Mouse (Mus musculus) kidney, embryonic 16.5 days (tissue): Measurements from ENCODE around the gene Mkrn2os. TPM values are rescaled to one million over a fixed set of nuclear protein-coding genes. Genes with fewer than 3 reads are reported as not detected.

ENCODE experiments used
- ATAC-seq: fragments of 200-750 bp; cut with Nextera tagmentation; 2 replicates; pipeline ENCODE4 v1.8.0; 2017; ENCODE audit warnings: moderate TSS enrichment; ENCODE audit not compliant: low FRiP score, low TSS enrichment
- H3K27ac ChIP-seq: fragments of 300-500 bp; sonication (generic); 2 replicates; pipeline ENCODE4 v1.5.1; 2014; ENCODE audit warnings: low read length
- H3K27me3 ChIP-seq: fragments of 300-500 bp; sonication (generic); 2 replicates; pipeline ENCODE4 v1.6.1; 2014; ENCODE audit warnings: low read length, control low read depth, mixed read lengths; ENCODE audit not compliant: insufficient read depth
- H3K36me3 ChIP-seq: fragments of 300-500 bp; sonication (generic); 2 replicates; pipeline ENCODE4 v1.6.1; 2014; ENCODE audit warnings: low read length, control low read depth, mixed read lengths; ENCODE audit not compliant: insufficient read depth
- H3K4me1 ChIP-seq: fragments of 300-500 bp; sonication (generic); 2 replicates; pipeline ENCODE4 v1.6.1; 2014; ENCODE audit warnings: low read length, control low read depth, mixed read lengths; ENCODE audit not compliant: insufficient read depth
- H3K4me2 ChIP-seq: fragments of 300-500 bp; sonication (generic); replicated peaks from 2 replicates; pipeline ENCODE4 v1.6.1; 2014; ENCODE audit warnings: low read depth, low read length
- H3K4me3 ChIP-seq: fragments of 300-500 bp; sonication (generic); 2 replicates; pipeline ENCODE4 v1.5.1; 2014; ENCODE audit warnings: mild to moderate bottlenecking, low read length
- H3K9ac ChIP-seq: fragments of 300-500 bp; sonication (generic); replicated peaks from 2 replicates; pipeline ENCODE4 v1.6.1; 2014; ENCODE audit warnings: low read length
- H3K9me3 ChIP-seq: fragments of 300-500 bp; sonication (generic); 2 replicates; pipeline ENCODE4 v1.6.1; 2016; ENCODE audit warnings: low read length, control low read depth
- WGBS: fragments of 180-500 bp; shearing (Covaris S2); extraction: QIAGEN DNeasy Blood & Tissue Kit; methylation state at CpG from one replicate; pipeline ENCODE4 v1.1.7; 2014; 5-methylcytosine and 5-hydroxymethylcytosine counted together
- polyA plus RNA-seq: library from polyadenylated mRNA; unstranded; fragments of >200 nt; fragmentation: Nextera tagmentation; extraction: Ambion mirVana; gene quantifications from 2 replicates; pipeline ENCODE4 v1.2.1, GENCODE M21; 2015

Mkrn2os gene
- polyA plus RNA-seq, 1 experiment from 2014 or later, result 4.8 TPM

- Histone ChIP-seq H3K27ac (no peak overlapping the region), H3K9ac (no peak overlapping the region), H3K4me2 (no peak overlapping the region), H3K4me1 (0 out of 2 replicates have a peak, but pooled peaks cover 2% of the 10 kb centered on the region), H3K36me3 (no peaks in the 10 kb centered on the region), H3K27me3 (no peaks in the 10 kb centered on the region), H3K9me3 (no peaks in the 10 kb centered on the region), H3K4me3 (no peak overlapping the region)
- 60% methylated on average over 7 of the region's 7 CpGs for WGBS
- no peak for ATAC-seq
Observed at GRCm38 (mm10) chr6:115534617-115535016, 57.8 kb downstream of the Mkrn2os start.

Other genes with a start within 250 kb of the Mkrn2os start
- gene Pparg, start 231.6 kb downstream of the Mkrn2os start, polyA plus RNA-seq, result 6.3 and 6.4 TPM in 2 replicates
- gene Tsen2, start 47.9 kb downstream of the Mkrn2os start, polyA plus RNA-seq, result 35.0 and 35.2 TPM in 2 replicates
- 33.8 and 35.0 TPM in 2 replicates for gene Mkrn2, start 9.3 kb upstream of the Mkrn2os start, polyA plus RNA-seq
- 91.0 and 95.7 TPM in 2 replicates for gene Raf1, start 84.1 kb upstream of the Mkrn2os start, polyA plus RNA-seq
- 0.86 and 2.1 TPM in 2 replicates for gene Tmem40, start 169.8 kb upstream of the Mkrn2os start, polyA plus RNA-seq
- gene Cand2, start 182.0 kb upstream of the Mkrn2os start, polyA plus RNA-seq, result 36.8 and 40.1 TPM in 2 replicates
- 1,760 and 1,914 TPM in 2 replicates for gene Rpl32, start 216.2 kb upstream of the Mkrn2os start, polyA plus RNA-seq
- gene Efcab12, start 245.8 kb upstream of the Mkrn2os start, polyA plus RNA-seq, result 2.3 and 2.8 TPM in 2 replicates